Comparison of ENCODE assay signal across 9 mouse cellular contexts in genomic region chr8:125567569-125567968, GRCm38 (mm10). TPM values are rescaled to one million over a fixed set of nuclear protein-coding genes. Genes with fewer than 3 reads are reported as not detected.
A peak's percentile ranks its signal among the peaks of the same experiment; 100 is the strongest.
DNase-seq lines count a peak whose midpoint lies in the region; ATAC-seq lines count a peak whose summit lies in the region.
"Had no signal": no experiment of that assay in that cellular context is flagged by ENCODE, and none has a peak within 500 bp of the region (broad histone marks: within the 10 kb centered on the region; RNA-seq: fewer than 3 reads in every experiment).

No protein-coding gene starts in this region.

- no peak for DNase-seq in heart, adult 11 months
- peak; percentile 63 for DNase-seq in midbrain, embryonic 14.5 days
- DNase-seq in adrenal gland, postnatal 36 days = no peak
- no peak for DNase-seq in urinary bladder, adult 2 months (ENCODE audit: low spot score)
- no peak for DNase-seq in testis, postnatal 14 days (ENCODE audit: low spot score)

- no peak overlapping the region for H3K27ac ChIP-seq in heart, embryonic 11.5 days (ENCODE audit: low read depth, low read length)
- no peak overlapping the region for H3K27ac ChIP-seq in forebrain, embryonic 12.5 days
- no peak overlapping the region for H3K27ac ChIP-seq in midbrain, embryonic 14.5 days (replicated peaks; ENCODE audit: low read depth, low read length)

- 0 out of 2 replicates have a peak overlapping the region, but pooled peaks have one; percentile 16 for H3K9ac ChIP-seq in heart, embryonic 11.5 days (ENCODE audit: low read depth, low read length)
- no peak overlapping the region for H3K9ac ChIP-seq in forebrain, embryonic 12.5 days
- peak overlapping the region; percentile 50; the same call in 1 of the 2 replicates for H3K9ac ChIP-seq in midbrain, embryonic 14.5 days (replicated peaks; ENCODE audit: low read length)

- H3K27me3 ChIP-seq in heart, embryonic 11.5 days (ENCODE audit: control insufficient read depth, insufficient read depth, low read length) = no peaks in the 10 kb centered on the region
- peaks cover 11% of the 10 kb centered on the region for H3K27me3 ChIP-seq in forebrain, embryonic 12.5 days
- H3K27me3 ChIP-seq in midbrain, embryonic 14.5 days (ENCODE audit: control insufficient read depth, insufficient read depth, low read length) = peaks cover 7% of the 10 kb centered on the region; the same call in 1 of the 2 replicates

- H3K4me1 ChIP-seq in heart, embryonic 11.5 days (ENCODE audit: control insufficient read depth, insufficient read depth, low read length) = peaks cover 50% of the 10 kb centered on the region
- H3K4me1 ChIP-seq in forebrain, embryonic 12.5 days = peaks cover 54% of the 10 kb centered on the region
- peaks cover 41% of the 10 kb centered on the region for H3K4me1 ChIP-seq in midbrain, embryonic 14.5 days (ENCODE audit: control insufficient read depth, insufficient read depth, low read length)

- H3K9me3 ChIP-seq in heart, embryonic 11.5 days (replicated peaks; ENCODE audit: control insufficient read depth, low read length) = no peaks in the 10 kb centered on the region
- no peaks in the 10 kb centered on the region for H3K9me3 ChIP-seq in forebrain, embryonic 12.5 days
- H3K9me3 ChIP-seq in midbrain, embryonic 14.5 days (ENCODE audit: control insufficient read depth, low read length) = no peaks in the 10 kb centered on the region

- H3K4me3 ChIP-seq in heart, embryonic 11.5 days (ENCODE audit: low read depth, low read length) = peak overlapping the region; percentile 61
- peak overlapping the region; percentile 83 for H3K4me3 ChIP-seq in forebrain, embryonic 12.5 days (replicated peaks)
- H3K4me3 ChIP-seq in midbrain, embryonic 14.5 days (replicated peaks; ENCODE audit: low read depth, low read length) = peak overlapping the region; percentile 85

- 48% methylated on average over 7 of the region's 7 CpGs for WGBS in heart, embryonic 11.5 days (ENCODE audit: insufficient replicate concordance)
- WGBS in forebrain, embryonic 12.5 days = 58% methylated on average over 7 of the region's 7 CpGs
- WGBS in midbrain, embryonic 14.5 days = 55% methylated on average over 7 of the region's 7 CpGs

- peak overlapping the region; percentile 91 for H3K4me2 ChIP-seq in heart, embryonic 11.5 days
- H3K4me2 ChIP-seq in forebrain, embryonic 12.5 days = peak overlapping the region; percentile 93
- peak overlapping the region; percentile 89 for H3K4me2 ChIP-seq in midbrain, embryonic 14.5 days (ENCODE audit: low read length)

- no peaks in the 10 kb centered on the region for H3K36me3 ChIP-seq in heart, embryonic 11.5 days (ENCODE audit: control insufficient read depth, insufficient read depth, low read length)
- no peaks in the 10 kb centered on the region for H3K36me3 ChIP-seq in forebrain, embryonic 12.5 days (replicated peaks)
- H3K36me3 ChIP-seq in midbrain, embryonic 14.5 days (ENCODE audit: control insufficient read depth, insufficient read depth, low read length) = no peaks in the 10 kb centered on the region

- ATAC-seq in heart, embryonic 11.5 days (replicated peaks; ENCODE audit: insufficient number of reproducible peaks, low FRiP score, low TSS enrichment) = no peak
- peak; percentile 63 for ATAC-seq in CD4-positive, CD25-positive, alpha-beta regulatory T cell, adult 4 months
- ATAC-seq in forebrain, embryonic 12.5 days (ENCODE audit: low FRiP score) = no peak
- ATAC-seq in midbrain, embryonic 14.5 days (ENCODE audit: low FRiP score, low TSS enrichment) = no peak

RNA-seq across cellular contexts. Expression of gene Sipa1l2, which starts 2.0 kb away (rescaled TPM):
- polyA plus RNA-seq in heart, embryonic 11.5 days (2014; fragmentation: Nextera tagmentation; extraction: Ambion mirVana) = 16.8 and 19.4 TPM in 2 replicates
- 1 to 10 TPM; 2.8 to 3.0 TPM for polyA plus RNA-seq in CD4-positive, CD25-positive, alpha-beta regulatory T cell, adult 4 months (2017; shearing (Covaris generic))
- polyA plus RNA-seq in forebrain, embryonic 12.5 days (2016; fragmentation: Nextera tagmentation; extraction: Ambion mirVana) = 33.2 and 37.2 TPM in 2 replicates
- 16.4 and 25.1 TPM in 2 replicates for polyA plus RNA-seq in midbrain, embryonic 14.5 days (2014; fragmentation: Nextera tagmentation; extraction: Ambion mirVana)
- 10 to 100 TPM; 53.1 to 63.7 TPM for total RNA-seq in adrenal gland, postnatal 36 days (2021)
- 16.7 and 20.2 TPM in 2 replicates for polyA plus RNA-seq in urinary bladder, adult 2 months (2012; rRNA removed)
- total RNA-seq: MEL had no signal
